Mouse (Mus musculus) left cerebral cortex, postnatal 14 days (tissue): Measurements from ENCODE around the gene Gon7. TPM values are rescaled to one million over a fixed set of nuclear protein-coding genes. Genes with fewer than 3 reads are reported as not detected.

Experiments used
- DNase-seq, 2 experiments: peaks; one replicate each; pipeline ENCODE4 v3.0.0; 2021 to 2022; ENCODE audit warnings: low spot score in 2 of 2, mixed read lengths in 1 of 2
- intact Hi-C: fragments of 180-260 bp; cut with DNase I; formaldehyde crosslinking; loops from one replicate; pipeline ENCODE4 v1.15.1; 2025
- total RNA-seq, 2 experiments: library from RNA; stranded (reverse); gene quantifications; 2 replicates each; pipeline ENCODE4 v1.2.3; 2021

Gon7 gene
- total RNA-seq, 2 experiments from 2014 or later: 12.8 to 14.0 TPM

- no peak for DNase-seq
- intact Hi-C loops: no loop called here
Measured at GRCm38 (mm10) chr12:102713153-102713865, 44.3 kb downstream of the Gon7 start.

GRCm38 (mm10) chr12:102710851-102711375 is 46.7 kb downstream of the Gon7 start:
- intact Hi-C loops: no loop called here
- no peak for DNase-seq

GRCm38 (mm10) chr12:102709896-102710295 is 47.7 kb downstream of the Gon7 start:
- intact Hi-C loops: loop anchor here (5.0 kb wide), 2 partner anchors 133 to 188 kb away; no protein-coding TSS in a partner anchor
- DNase-seq: no peak

GRCm38 (mm10) chr12:102708220-102708619 is 49.4 kb downstream of the Gon7 start:
- DNase-seq: no peak
- intact Hi-C loops: loop anchor here (5.0 kb wide), 2 partner anchors 131 to 186 kb away; no protein-coding TSS in a partner anchor

GRCm38 (mm10) chr12:102706833-102707463 is 50.7 kb downstream of the Gon7 start:
- intact Hi-C loops: loop anchor here (5.0 kb wide), 2 partner anchors 130 to 185 kb away; no protein-coding TSS in a partner anchor
- no peak for DNase-seq

GRCm38 (mm10) chr12:102705906-102706640 is 51.5 kb downstream of the Gon7 start:
- intact Hi-C loops: loop anchor here (5.0 kb wide), 2 partner anchors 129 to 184 kb away; no protein-coding TSS in a partner anchor
- no peak for DNase-seq

- intact Hi-C loops: loop anchor here (5.0 kb wide), 2 partner anchors 128 to 183 kb away; no protein-coding TSS in a partner anchor
- peak; percentile 90 to 94 for DNase-seq
Measured at GRCm38 (mm10) chr12:102705216-102705871, 52.3 kb downstream of the Gon7 start.

GRCm38 (mm10) chr12:102704457-102705198 is 53.0 kb downstream of the Gon7 start, which contains the start of gene Itpk1:
Gene Itpk1 (minus strand): TSS chr12:102704930.
- peak in 1 of 2 experiments; percentile 30 for DNase-seq
- intact Hi-C loops: loop anchor here (5.0 kb wide), 2 partner anchors 127 to 182 kb away; no protein-coding TSS in a partner anchor

- intact Hi-C loops: no loop called here
- no peak for DNase-seq
Measured at GRCm38 (mm10) chr12:102703921-102704408, 53.6 kb downstream of the Gon7 start.

GRCm38 (mm10) chr12:102703441-102703840 is 54.2 kb downstream of the Gon7 start:
- intact Hi-C loops: no loop called here
- DNase-seq: no peak

Other genes with a start within 250 kb of the Gon7 start
- gene Chga, start 202.8 kb downstream of the Gon7 start, total RNA-seq: 100 to 1,000 TPM; 190 to 204 TPM
- 10 to 100 TPM; 74.9 to 76.2 TPM for gene Itpk1, start 52.9 kb downstream of the Gon7 start, total RNA-seq
- 10 to 100 TPM; 37.4 to 38.3 TPM for gene Moap1, start 14.1 kb downstream of the Gon7 start, total RNA-seq
- gene Tmem251, start 14.0 kb downstream of the Gon7 start, total RNA-seq: 1 to 10 TPM; 4.9 to 5.1 TPM
- gene Gm28051, start within 50 bp of the Gon7 start, total RNA-seq: not detected
- gene Ubr7, start 164 bp upstream of the Gon7 start, total RNA-seq: 10 to 100 TPM; 33.4 to 34.5 TPM
- 10 to 100 TPM; 20.6 to 21.9 TPM for gene Gm20604, start 869 bp upstream of the Gon7 start, total RNA-seq
- gene Btbd7, start 120.7 kb upstream of the Gon7 start, total RNA-seq: 10 to 100 TPM; 17.9 TPM
- not detected for gene Cox8c, start 141.5 kb upstream of the Gon7 start, total RNA-seq
- gene Unc79, start 191.1 kb upstream of the Gon7 start, total RNA-seq: 10 to 100 TPM; 43.4 TPM